Mouse (Mus musculus) embryonic facial prominence, embryonic 11.5 days (tissue): ENCODE results near the gene Ddx20. TPM values are rescaled to one million over a fixed set of nuclear protein-coding genes. Genes with fewer than 3 reads are reported as not detected.

Source experiments
- polyA plus RNA-seq: library from polyadenylated mRNA; unstranded; fragments of >200 nt; fragmentation: Nextera tagmentation; extraction: Ambion mirVana; gene quantifications from 2 replicates; pipeline ENCODE4 v1.2.1, GENCODE M21; 2014

The Ddx20 gene
- polyA plus RNA-seq, 1 experiment from 2014 or later: 56.8 TPM

Other genes starting within 250 kb of the Ddx20 start
- gene Kcnd3, start 235.2 kb downstream of the Ddx20 start, polyA plus RNA-seq: 0.53 and 0.59 TPM in 2 replicates
- 0.80 and 1.3 TPM in 2 replicates for gene Inka2, start 17.0 kb upstream of the Ddx20 start, polyA plus RNA-seq
- 68.2 and 88.7 TPM in 2 replicates for gene Rap1a, start 113.8 kb upstream of the Ddx20 start, polyA plus RNA-seq
- gene Adora3, start 183.3 kb upstream of the Ddx20 start, polyA plus RNA-seq: not detected in 2 replicates
- 0.26 TPM in 1 of 2 replicates, not detected in the other for gene Tmigd3, start 183.3 kb upstream of the Ddx20 start, polyA plus RNA-seq
- 0.39 and 0.49 TPM in 2 replicates for gene I830077J02Rik, start 245.1 kb upstream of the Ddx20 start, polyA plus RNA-seq